In the genomic region with DNA sequence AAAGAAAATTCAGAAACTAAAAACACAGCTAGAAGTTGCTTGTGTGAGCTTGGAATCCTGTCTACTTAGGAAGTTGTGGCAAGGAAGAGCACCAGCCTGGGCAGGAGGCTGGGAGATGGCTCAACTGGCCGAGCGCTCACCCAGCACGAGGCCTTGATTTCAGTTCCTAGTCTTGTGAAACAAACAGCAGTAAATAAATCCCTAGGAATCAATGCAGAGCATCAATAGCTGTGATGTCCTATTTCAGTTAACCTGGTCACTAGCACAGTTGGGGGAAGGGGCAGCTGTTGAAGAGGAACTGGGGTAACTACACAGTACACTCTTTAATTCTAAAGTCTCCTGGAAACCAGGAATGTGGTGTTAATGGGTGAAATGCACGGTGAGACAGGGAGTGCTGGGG, we compare ENCODE assay signal across 35 mouse cellular contexts.
"Had no signal": no experiment of that assay in that cellular context is flagged by ENCODE, and none has a peak within 500 bp of the region (broad histone marks: within the 10 kb centered on the region; RNA-seq: fewer than 3 reads in every experiment).

No protein-coding gene starts in this region.

- H3K9me3 ChIP-seq: heart, embryonic 10.5 days; heart, embryonic 12.5 days; heart, embryonic 13.5 days; heart, embryonic 15.5 days; hindbrain, embryonic 10.5 days; hindbrain, embryonic 12.5 days; hindbrain, embryonic 13.5 days; hindbrain, embryonic 15.5 days; intestine, embryonic 15.5 days; kidney, embryonic 15.5 days had no signal

- ATAC-seq: hindbrain, embryonic 16.5 days; hindbrain, postnatal 0 days; inflammation-experienced regulatory T-cells, adult 6 months; intestine, embryonic 15.5 days; intestine, embryonic 16.5 days; intestine, postnatal 0 days had no signal

- H3K27ac ChIP-seq: heart, embryonic 10.5 days; heart, embryonic 13.5 days; heart, embryonic 15.5 days; hindbrain, embryonic 10.5 days; hindbrain, embryonic 12.5 days; hindbrain, embryonic 13.5 days; hindbrain, embryonic 14.5 days; hindbrain, embryonic 15.5 days; hindbrain, postnatal 0 days; intestine, embryonic 15.5 days; kidney, embryonic 15.5 days; kidney, postnatal 0 days; layer of hippocampus, adult 2 months had no signal

- H3K4me3 ChIP-seq: heart, embryonic 10.5 days; heart, embryonic 12.5 days; heart, embryonic 13.5 days; heart, embryonic 15.5 days; hindbrain, embryonic 10.5 days; hindbrain, embryonic 12.5 days; hindbrain, embryonic 13.5 days; hindbrain, embryonic 15.5 days; intestine, embryonic 15.5 days; kidney, embryonic 15.5 days; layer of hippocampus, adult 2 months had no signal

- H3K4me1 ChIP-seq: heart, embryonic 10.5 days; intestine, embryonic 15.5 days had no signal

- H3K4me2 ChIP-seq: heart, embryonic 11.5 days; heart, embryonic 12.5 days; heart, embryonic 13.5 days; heart, embryonic 15.5 days; hindbrain, embryonic 12.5 days; hindbrain, embryonic 13.5 days; hindbrain, embryonic 14.5 days; hindbrain, embryonic 15.5 days; intestine, embryonic 15.5 days; kidney, embryonic 15.5 days had no signal

- DNase-seq: heart, postnatal 10 days; heart, postnatal 14 days; heart, postnatal 36 days; heart, postnatal 4 days; kidney, adult 11 months; kidney, adult 18-20 months; kidney, adult 2 months; kidney, adult 8-10 months; kidney, adult 9 months; kidney, postnatal 10 days; kidney, postnatal 14 days; kidney, postnatal 25 days; kidney, postnatal 36 days; kidney, postnatal 4 days; layer of hippocampus, adult 9-11 months; layer of hippocampus, postnatal 36 days had no signal

- H3K27me3 ChIP-seq: heart, embryonic 12.5 days; heart, embryonic 13.5 days; heart, embryonic 15.5 days; hindbrain, embryonic 12.5 days; hindbrain, embryonic 13.5 days; hindbrain, embryonic 15.5 days; intestine, embryonic 15.5 days; kidney, embryonic 15.5 days had no signal

- H3K9ac ChIP-seq: heart, embryonic 12.5 days; heart, embryonic 13.5 days; heart, embryonic 15.5 days; hindbrain, embryonic 12.5 days; hindbrain, embryonic 13.5 days; hindbrain, embryonic 14.5 days; hindbrain, embryonic 15.5 days; intestine, embryonic 15.5 days; kidney, embryonic 15.5 days had no signal
